Mouse (Mus musculus) heart, postnatal 36 days (tissue): Measurements from ENCODE around the gene Slc5a11. TPM values are rescaled to one million over a fixed set of nuclear protein-coding genes. Genes with fewer than 3 reads are reported as not detected.

Experiments
- DNase-seq, 2 experiments: peaks; one replicate each; pipeline ENCODE4 v3.0.0; 2021 to 2022
- intact Hi-C: fragments of 180-260 bp; cut with DNase I; formaldehyde crosslinking; loops from one replicate; pipeline ENCODE4 v1.15.1; 2025
- total RNA-seq, 2 experiments: library from RNA; stranded (reverse); gene quantifications; 2 replicates each; pipeline ENCODE4 v1.2.3; 2021

The Slc5a11 gene
- not detected for total RNA-seq

DNA sequence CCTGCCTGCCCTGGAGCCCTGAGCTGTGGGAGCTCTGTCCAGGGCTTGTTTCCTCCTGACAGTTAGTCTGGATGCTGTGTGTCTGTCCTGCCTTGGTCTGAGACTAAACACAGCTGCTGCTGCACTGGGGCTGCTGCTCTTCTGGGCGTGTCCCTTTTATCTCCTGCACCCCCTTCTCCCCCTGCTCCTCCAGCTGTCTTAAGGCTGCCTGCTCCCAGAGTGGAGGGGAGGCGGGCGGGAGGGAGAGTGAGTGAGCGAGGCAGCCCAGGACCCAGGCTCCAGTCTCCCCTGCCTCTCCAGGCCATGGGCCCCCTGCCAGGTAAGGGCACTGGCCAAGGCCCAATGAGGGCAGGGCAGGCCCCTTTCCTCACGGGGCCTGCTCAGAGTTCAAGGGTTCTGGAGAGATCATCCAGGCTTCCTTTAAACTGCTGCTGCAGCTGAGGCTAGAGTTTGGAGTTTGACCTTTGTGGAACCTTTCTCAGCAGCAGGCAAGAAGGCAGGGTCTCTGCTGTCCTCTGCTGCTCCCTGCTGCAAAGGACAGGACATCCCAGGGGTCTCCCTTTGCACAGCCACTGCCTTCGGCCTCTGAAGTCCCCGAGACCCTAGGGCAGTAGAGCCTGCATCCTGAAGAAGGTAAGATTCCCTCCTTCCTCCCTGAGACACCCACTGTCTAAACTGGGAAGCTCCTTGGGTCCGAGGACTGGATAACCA is at the start of gene Slc5a11:
Gene Slc5a11 (plus strand): TSS at position 416 of the 711 bp plus-strand sequence.
- intact Hi-C loops, result no loop called here
- no peak for DNase-seq

GRCm38 (mm10) chr7:123167436-123167835 is 47.1 kb upstream of the Slc5a11 start:
- intact Hi-C loops, result no loop called here
- DNase-seq, result no peak

- intact Hi-C loops, result loop anchor here (10.0 kb wide), 1 partner anchor 155 kb away; no protein-coding TSS in a partner anchor
- DNase-seq, result no peak
These were observed 45.0 kb upstream of the Slc5a11 start for GRCm38 (mm10) chr7:123169618-123170017.

DNA sequence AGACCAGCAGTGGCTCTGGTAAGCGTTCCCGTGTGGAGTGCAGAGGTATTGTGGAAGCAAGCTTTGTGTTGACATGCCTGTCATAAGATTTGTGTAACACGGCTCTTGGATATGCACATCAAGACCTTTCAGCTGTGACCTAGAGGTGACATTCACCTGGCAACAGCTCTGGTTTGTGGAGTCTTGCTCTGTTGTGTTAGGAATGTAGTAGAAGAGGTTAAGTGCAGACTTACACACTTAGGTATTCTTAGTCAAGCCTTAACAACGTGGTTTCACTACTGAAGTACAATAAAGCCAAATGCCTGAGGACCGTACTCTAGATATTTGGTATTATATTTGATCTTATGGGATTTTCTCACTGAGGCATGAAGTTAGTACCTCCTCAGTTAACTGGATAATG is 42.5 kb upstream of the Slc5a11 start:
- intact Hi-C loops, result loop anchor here (10.0 kb wide), 1 partner anchor 157 kb away; no protein-coding TSS in a partner anchor
- no peak for DNase-seq

DNA sequence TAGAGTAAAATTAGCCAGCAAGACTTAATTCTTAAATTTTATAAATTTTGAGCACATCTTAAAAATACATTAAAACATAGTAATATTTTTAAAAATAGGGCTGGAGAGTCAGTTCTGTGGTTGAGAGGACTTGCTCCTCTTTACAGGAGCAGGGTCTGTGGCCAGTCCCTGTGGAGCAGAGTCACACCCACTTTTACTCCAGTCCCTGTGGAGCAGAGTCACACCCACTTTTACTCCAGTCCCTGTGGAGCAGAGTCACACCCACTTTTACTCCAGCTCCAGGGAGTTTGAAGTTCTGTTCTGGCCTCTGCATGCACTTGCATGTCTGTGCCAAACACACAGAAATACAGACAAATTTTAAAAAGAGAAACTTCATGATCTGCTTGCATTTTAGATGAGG is 37.4 kb upstream of the Slc5a11 start:
- no peak for DNase-seq
- intact Hi-C loops, result loop anchor here (10.0 kb wide), 1 partner anchor 162 kb away; no protein-coding TSS in a partner anchor

GRCm38 (mm10) chr7:123181787-123182701 is 32.5 kb upstream of the Slc5a11 start:
- DNase-seq, result no peak
- intact Hi-C loops, result loop anchor here (10.0 kb wide), 1 partner anchor 187 kb away; no protein-coding TSS in a partner anchor

GRCm38 (mm10) chr7:123184891-123185290 is 29.7 kb upstream of the Slc5a11 start:
- intact Hi-C loops, result loop anchor here (10.0 kb wide), 1 partner anchor 190 kb away; no protein-coding TSS in a partner anchor
- DNase-seq, result no peak

DNA sequence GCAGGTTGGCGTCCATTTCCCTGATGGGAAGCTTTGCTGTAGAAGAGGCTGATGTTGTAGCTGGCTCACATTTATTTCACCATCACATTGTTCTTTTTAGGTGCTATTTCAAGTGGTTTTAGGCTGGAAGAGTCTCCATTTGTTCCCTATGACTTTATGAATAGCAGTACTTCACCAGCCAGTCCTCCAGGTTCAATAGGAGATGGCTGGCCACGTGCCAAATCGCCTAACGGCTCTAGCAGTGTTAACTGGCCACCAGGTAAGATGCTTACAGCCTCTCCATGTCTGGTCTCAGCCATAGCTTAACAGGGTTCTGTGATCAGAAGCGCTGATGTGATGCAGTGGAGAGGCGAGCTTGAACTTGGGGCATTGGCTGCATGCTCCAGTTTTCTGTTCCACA is 28.1 kb upstream of the Slc5a11 start:
- intact Hi-C loops, result loop anchor here (10.0 kb wide), 1 partner anchor 192 kb away; no protein-coding TSS in a partner anchor
- no peak for DNase-seq

- intact Hi-C loops, result loop anchor here (10.0 kb wide), 1 partner anchor 192 kb away; no protein-coding TSS in a partner anchor
- DNase-seq, result no peak
These were observed 27.3 kb upstream of the Slc5a11 start for GRCm38 (mm10) chr7:123187246-123187645.

- DNase-seq, result no peak
- intact Hi-C loops, result loop anchor here (10.0 kb wide), 1 partner anchor 194 kb away; no protein-coding TSS in a partner anchor
These were observed 26.1 kb upstream of the Slc5a11 start for GRCm38 (mm10) chr7:123188462-123188861.

- DNase-seq, result no peak
- intact Hi-C loops, result loop anchor here (10.0 kb wide), 1 partner anchor 195 kb away; no protein-coding TSS in a partner anchor
These were observed 24.8 kb upstream of the Slc5a11 start for GRCm38 (mm10) chr7:123189762-123190161.

- intact Hi-C loops, result no loop called here
- no peak for DNase-seq
These were observed 22.8 kb upstream of the Slc5a11 start for GRCm38 (mm10) chr7:123191731-123192130.

- intact Hi-C loops, result no loop called here
- DNase-seq, result no peak
These were observed 21.4 kb upstream of the Slc5a11 start for GRCm38 (mm10) chr7:123193201-123193600.

DNA sequence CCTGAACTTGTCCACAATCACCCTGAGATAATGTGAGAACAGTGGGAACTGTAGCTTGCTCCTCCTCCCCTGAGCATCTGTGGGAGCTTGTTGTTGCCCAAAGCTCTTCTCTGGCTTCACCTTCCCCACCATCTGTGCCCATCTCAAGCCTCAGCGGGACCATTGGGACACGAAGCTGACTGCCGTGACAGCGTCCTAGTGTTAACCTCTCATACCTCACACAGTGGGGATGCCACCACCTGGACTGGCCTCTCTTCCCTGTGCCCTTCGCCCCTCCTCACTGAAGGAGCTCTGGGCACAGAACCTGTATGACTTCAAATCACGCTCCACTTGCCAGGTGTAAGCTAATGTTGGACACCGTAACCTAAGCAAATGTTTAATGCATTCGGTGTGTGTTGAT is 19.9 kb upstream of the Slc5a11 start:
- intact Hi-C loops, result no loop called here

DNA sequence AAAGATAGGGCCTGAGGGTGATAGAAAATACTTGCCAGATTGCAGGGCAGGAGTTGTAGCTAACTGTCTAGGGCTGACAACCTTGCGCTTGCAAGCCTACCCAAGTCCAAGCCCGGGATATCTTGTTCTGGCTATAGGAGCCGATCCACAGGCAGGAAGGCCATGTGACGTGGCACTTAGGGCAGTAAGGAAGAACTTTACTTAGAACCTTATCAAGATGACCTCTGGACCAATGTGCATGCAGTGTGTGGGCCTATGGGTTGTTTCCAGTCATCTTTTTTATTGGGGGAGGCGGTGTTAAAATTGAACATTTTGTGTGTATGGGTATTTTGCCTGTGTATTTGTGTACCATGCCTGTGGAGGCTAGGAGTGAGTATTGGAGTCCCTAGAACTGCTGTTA is 18.1 kb upstream of the Slc5a11 start:
- no peak for DNase-seq
- intact Hi-C loops, result no loop called here

More for the DNA sequence above, 19.9 kb upstream of the Slc5a11 start:
- DNase-seq, result no peak

- intact Hi-C loops, result no loop called here
- DNase-seq, result no peak
These were observed 15.9 kb upstream of the Slc5a11 start for GRCm38 (mm10) chr7:123198695-123199094.

DNA sequence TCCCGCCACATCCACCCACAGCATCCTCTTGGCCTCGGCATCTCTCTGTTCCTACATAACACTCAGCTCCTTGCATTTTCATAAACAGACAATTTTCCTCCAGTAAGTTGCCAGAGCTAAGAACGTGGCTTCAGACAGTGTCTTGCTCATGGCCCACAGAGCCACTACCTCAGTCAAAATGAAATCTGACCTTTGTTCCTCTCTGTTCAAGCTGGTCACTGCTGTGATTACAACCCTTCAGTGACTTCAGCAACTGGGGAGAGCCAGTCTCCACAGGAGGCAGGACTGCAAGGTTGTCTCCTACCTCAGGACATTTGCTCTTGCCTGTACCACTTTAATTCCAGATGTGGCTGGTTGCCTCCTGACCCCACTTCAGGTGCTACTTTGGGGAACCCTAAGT is 15.4 kb upstream of the Slc5a11 start:
- DNase-seq, result no peak
- intact Hi-C loops, result no loop called here

DNA sequence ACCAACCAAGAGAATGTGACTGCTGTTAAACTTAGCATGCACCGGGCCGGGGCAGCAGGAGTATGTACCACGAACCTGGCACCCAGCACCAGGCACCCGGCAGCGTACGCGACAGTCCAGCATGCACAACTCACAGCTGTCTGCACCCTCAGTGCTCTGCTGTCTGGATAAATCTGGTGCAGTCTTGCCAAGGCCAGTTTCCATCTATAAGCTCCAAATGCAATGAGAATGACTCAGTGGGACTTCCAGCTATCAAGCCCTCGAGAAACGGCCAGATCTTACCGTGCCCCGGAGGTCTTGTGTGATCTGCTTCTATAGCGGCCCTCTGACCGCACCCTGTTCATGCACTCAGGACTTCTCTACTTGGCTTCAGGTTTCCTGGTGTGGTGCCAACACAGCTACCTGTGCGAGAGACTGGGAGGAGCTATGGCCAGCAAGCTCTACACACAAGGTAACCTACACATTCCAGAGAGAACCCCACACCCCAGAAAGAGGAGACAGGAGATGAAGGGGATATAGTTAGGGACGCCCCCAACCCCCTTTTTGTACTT is 14.8 kb upstream of the Slc5a11 start:
- intact Hi-C loops, result no loop called here

GRCm38 (mm10) chr7:123200722-123201121 is 13.9 kb upstream of the Slc5a11 start:
- intact Hi-C loops, result no loop called here
- DNase-seq, result no peak

More for the DNA sequence above, 14.8 kb upstream of the Slc5a11 start:
- no peak for DNase-seq

DNA sequence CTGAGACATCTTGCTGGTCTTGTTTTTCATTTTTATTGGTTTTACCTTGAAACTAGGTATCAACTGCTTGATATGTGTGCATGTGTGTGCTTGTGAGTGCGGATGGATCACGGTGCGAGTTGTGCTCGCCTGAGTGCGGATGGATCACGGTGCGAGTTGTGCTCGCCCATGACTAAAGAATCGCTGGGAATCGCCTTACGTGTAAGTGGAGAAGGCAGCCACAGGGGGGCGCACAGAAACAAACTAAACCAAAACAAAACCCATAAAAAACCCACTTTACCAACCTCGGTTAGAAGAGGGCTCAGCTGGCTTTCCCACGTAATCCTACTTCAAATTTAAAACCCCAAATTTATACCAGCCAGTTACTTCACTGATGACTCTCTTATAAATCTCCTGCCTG is 9.3 kb upstream of the Slc5a11 start:
- intact Hi-C loops, result loop anchor here (1.0 to 5.0 kb wide), 3 partner anchors 188 to 260 kb away; no protein-coding TSS in a partner anchor
- DNase-seq, result peak; percentile 40 to 66

DNA sequence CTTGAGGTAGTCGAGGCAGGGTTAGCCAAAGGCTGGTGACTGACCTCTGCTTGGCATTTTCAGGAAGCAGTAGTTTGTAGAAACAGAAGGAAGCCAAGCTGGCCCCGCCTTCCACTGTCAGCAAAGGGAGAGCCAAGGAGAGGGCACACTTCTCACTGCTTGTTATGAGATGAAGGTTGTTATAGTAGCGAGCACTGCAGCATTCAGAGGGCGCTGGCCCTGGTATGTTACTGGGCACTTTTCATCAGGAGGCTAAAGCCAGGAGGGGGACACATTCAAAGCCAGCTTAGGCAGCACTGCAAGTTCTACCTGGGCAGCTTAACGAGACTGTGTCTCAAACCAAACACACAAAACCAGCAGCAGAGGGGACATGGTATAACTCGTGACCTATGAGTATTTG is 7.0 kb upstream of the Slc5a11 start:
- intact Hi-C loops, result loop anchor here (5.0 kb wide), 2 partner anchors 190 kb away; no protein-coding TSS in a partner anchor
- no peak for DNase-seq
